Mouse (Mus musculus) ES-Bruce4 (cell line): ENCODE data around the gene Zfp423.

Source experiments
- CTCF ChIP-seq: IDR thresholded peaks from one replicate; pipeline ENCODE4 v1.8.1; 2011; ENCODE audit warnings: low read depth, low read length
- EP300 ChIP-seq: IDR thresholded peaks from 2 replicates; pipeline ENCODE4 v1.6.1; 2011; ENCODE audit warnings: low read depth, low read length; ENCODE audit not compliant: insufficient read depth

- no peak for TF ChIP-seq EP300
- TF ChIP-seq CTCF, result no peak
Observed at GRCm38 (mm10) chr8:87713946-87714345, 245.4 kb downstream of the Zfp423 start.
